Mouse (Mus musculus): ENCODE measurements around the gene Adgrb2.

The Adgrb2 gene

GRCm38 (mm10) chr4:129985671-129986441 is 1.2 kb downstream of the Adgrb2 start:
- DNase-seq (ENCODE audit: inconsistent age in 2 of 2, low spot score in 1 of 2) = peak; percentile 79 to 89

GRCm38 (mm10) chr4:129987825-129988504 is 3.3 kb downstream of the Adgrb2 start:
- peak; percentile 86 to 92 for DNase-seq (ENCODE audit: inconsistent age in 2 of 2, low spot score in 1 of 2)

GRCm38 (mm10) chr4:129989925-129990324 is 5.3 kb downstream of the Adgrb2 start:
- no peak for DNase-seq (ENCODE audit: inconsistent age in 2 of 2, low spot score in 1 of 2)

GRCm38 (mm10) chr4:129992720-129993119 is 8.1 kb downstream of the Adgrb2 start:
- DNase-seq (ENCODE audit: inconsistent age in 2 of 2, low spot score in 1 of 2) = peak in 1 of 2 experiments; percentile 53

- DNase-seq (ENCODE audit: inconsistent age in 2 of 2, low spot score in 1 of 2) = peak; percentile 60 to 80
Observed at GRCm38 (mm10) chr4:129993213-129993612, 8.5 kb downstream of the Adgrb2 start.

- DNase-seq (ENCODE audit: inconsistent age in 2 of 2, low spot score in 1 of 2) = peak; percentile 91 to 95
Observed at GRCm38 (mm10) chr4:129993944-129994695, 9.4 kb downstream of the Adgrb2 start.

- no peak for DNase-seq (ENCODE audit: inconsistent age in 2 of 2, low spot score in 1 of 2)
Observed at GRCm38 (mm10) chr4:129994728-129995127, 10.1 kb downstream of the Adgrb2 start.

- DNase-seq (ENCODE audit: inconsistent age in 2 of 2, low spot score in 1 of 2) = no peak
Observed at GRCm38 (mm10) chr4:129995255-129995654, 10.6 kb downstream of the Adgrb2 start.

- no peak for DNase-seq (ENCODE audit: inconsistent age in 2 of 2, low spot score in 1 of 2)
Observed at GRCm38 (mm10) chr4:129996015-129996414, 11.3 kb downstream of the Adgrb2 start.

GRCm38 (mm10) chr4:129998124-129998523 is 13.5 kb downstream of the Adgrb2 start:
- no peak for DNase-seq (ENCODE audit: inconsistent age in 2 of 2, low spot score in 1 of 2)

- no peak for DNase-seq (ENCODE audit: inconsistent age in 2 of 2, low spot score in 1 of 2)
Observed at GRCm38 (mm10) chr4:130001710-130002109, 17.0 kb downstream of the Adgrb2 start.

- DNase-seq (ENCODE audit: inconsistent age in 2 of 2, low spot score in 1 of 2) = no peak
Observed at GRCm38 (mm10) chr4:130002157-130002556, 17.5 kb downstream of the Adgrb2 start.

- no peak for DNase-seq (ENCODE audit: inconsistent age in 2 of 2, low spot score in 1 of 2)
Observed at GRCm38 (mm10) chr4:130005593-130005992, 20.9 kb downstream of the Adgrb2 start.

- DNase-seq (ENCODE audit: inconsistent age in 2 of 2, low spot score in 1 of 2) = peak in 1 of 2 experiments; percentile 21
Observed at GRCm38 (mm10) chr4:130006533-130006932, 21.9 kb downstream of the Adgrb2 start.

GRCm38 (mm10) chr4:130009043-130009442 is 24.4 kb downstream of the Adgrb2 start:
- DNase-seq (ENCODE audit: inconsistent age in 2 of 2, low spot score in 1 of 2) = no peak

- no peak for DNase-seq (ENCODE audit: inconsistent age in 2 of 2, low spot score in 1 of 2)
Observed at GRCm38 (mm10) chr4:130010723-130011122, 26.1 kb downstream of the Adgrb2 start.

GRCm38 (mm10) chr4:130012234-130012633 is 27.6 kb downstream of the Adgrb2 start:
- DNase-seq (ENCODE audit: inconsistent age in 2 of 2, low spot score in 1 of 2) = no peak

GRCm38 (mm10) chr4:130013111-130013510 is 28.4 kb downstream of the Adgrb2 start:
- DNase-seq (ENCODE audit: inconsistent age in 2 of 2, low spot score in 1 of 2) = no peak

GRCm38 (mm10) chr4:130016010-130016409 is 31.3 kb downstream of the Adgrb2 start:
- DNase-seq (ENCODE audit: inconsistent age in 2 of 2, low spot score in 1 of 2) = no peak

GRCm38 (mm10) chr4:130017036-130017674 is 32.5 kb downstream of the Adgrb2 start:
- no peak for DNase-seq (ENCODE audit: inconsistent age in 2 of 2, low spot score in 1 of 2)

- DNase-seq (ENCODE audit: inconsistent age in 2 of 2, low spot score in 1 of 2) = peak; percentile 65 to 81
Observed at GRCm38 (mm10) chr4:130022952-130023351, 38.3 kb downstream of the Adgrb2 start.

Measured in adrenal gland, adult (tissue).